ENCODE assay signal across 22 mouse cellular contexts in genomic region chr3:53583248-53583647, GRCm38 (mm10).
"Had no signal": no experiment of that assay in that cellular context is flagged by ENCODE, and none has a peak within 500 bp of the region (broad histone marks: within the 10 kb centered on the region; RNA-seq: fewer than 3 reads in every experiment).

No protein-coding gene starts in this region.

- ATAC-seq: liver, postnatal 0 days; lung, postnatal 0 days; midbrain, embryonic 16.5 days had no signal

- H3K9me3 ChIP-seq: liver, embryonic 15.5 days; lung, embryonic 15.5 days; megakaryocyte, embryonic 14.5 days; midbrain, embryonic 12.5 days; neural tube, embryonic 13.5 days; neural tube, embryonic 15.5 days had no signal

- H3K27ac ChIP-seq: liver, embryonic 15.5 days; lung, embryonic 15.5 days; macrophage; midbrain, embryonic 12.5 days; neural tube, embryonic 13.5 days; neural tube, embryonic 15.5 days had no signal

- H3K36me3 ChIP-seq: liver, embryonic 15.5 days; lung, embryonic 15.5 days; midbrain, embryonic 12.5 days; neural tube, embryonic 13.5 days; neural tube, embryonic 15.5 days had no signal

- H3K9ac ChIP-seq: liver, embryonic 15.5 days; liver, postnatal 0 days; lung, embryonic 15.5 days; midbrain, embryonic 12.5 days; neural tube, embryonic 13.5 days; neural tube, embryonic 15.5 days had no signal

- H3K27me3 ChIP-seq: liver, embryonic 15.5 days; lung, embryonic 15.5 days; megakaryocyte, embryonic 14.5 days; midbrain, embryonic 12.5 days; neural tube, embryonic 13.5 days; neural tube, embryonic 15.5 days had no signal

- DNase-seq: liver, postnatal 0 days; lung, adult 2 months; lung, postnatal 14 days; lung, postnatal 36 days; midbrain, embryonic 14.5 days; retina, postnatal 1 day; right cerebral cortex, adult 18-20 months; right cerebral cortex, postnatal 25 days; right cerebral cortex, postnatal 4 days; spleen, adult 18-20 months; thymus, adult 18-20 months; thymus, postnatal 14 days; thymus, postnatal 36 days had no signal

- H3K4me2 ChIP-seq: liver, embryonic 15.5 days; lung, embryonic 15.5 days; midbrain, embryonic 12.5 days; neural tube, embryonic 13.5 days; neural tube, embryonic 15.5 days had no signal

- H3K4me1 ChIP-seq: liver, embryonic 15.5 days; midbrain, embryonic 12.5 days had no signal

- H3K4me3 ChIP-seq: liver, embryonic 15.5 days; lung, embryonic 15.5 days; megakaryocyte, embryonic 14.5 days; midbrain, embryonic 12.5 days; neural tube, embryonic 13.5 days; neural tube, embryonic 15.5 days had no signal
